Mouse (Mus musculus) spleen, adult 2 months (tissue): ENCODE data around the gene Trpm4.

Experiments used
- CTCF ChIP-seq: fragments of 200-500 bp; IDR thresholded peaks from 2 replicates; pipeline ENCODE4 v1.5.1; 2011; ENCODE audit warnings: mild to moderate bottlenecking, inconsistent platforms; ENCODE audit not compliant: insufficient read depth, insufficient read length, insufficient replicate concordance; ENCODE audit errors: extremely low read depth
- POLR2A ChIP-seq: fragments of 200-500 bp; IDR thresholded peaks from 2 replicates; pipeline ENCODE4 v1.6.1; 2011; ENCODE audit warnings: low read depth, low read length, inconsistent platforms

- TF ChIP-seq POLR2A (no peak), CTCF (no peak)
Measured at GRCm38 (mm10) chr7:45323069-45323468, 10.5 kb downstream of the Trpm4 start.
